Mouse (Mus musculus) adipocyte (in vitro differentiated cells): Measurements from ENCODE around the gene Rbms1.

Experiments used
- DNase-seq: peaks from one replicate; pipeline ENCODE4 v3.0.0-alpha.2; 2016; ENCODE audit warnings: low spot score

Gene Rbms1

GRCm38 (mm10) chr2:60755101-60755500 lies 207.9 kb downstream of the Rbms1 start:
- no peak for DNase-seq

DNA sequence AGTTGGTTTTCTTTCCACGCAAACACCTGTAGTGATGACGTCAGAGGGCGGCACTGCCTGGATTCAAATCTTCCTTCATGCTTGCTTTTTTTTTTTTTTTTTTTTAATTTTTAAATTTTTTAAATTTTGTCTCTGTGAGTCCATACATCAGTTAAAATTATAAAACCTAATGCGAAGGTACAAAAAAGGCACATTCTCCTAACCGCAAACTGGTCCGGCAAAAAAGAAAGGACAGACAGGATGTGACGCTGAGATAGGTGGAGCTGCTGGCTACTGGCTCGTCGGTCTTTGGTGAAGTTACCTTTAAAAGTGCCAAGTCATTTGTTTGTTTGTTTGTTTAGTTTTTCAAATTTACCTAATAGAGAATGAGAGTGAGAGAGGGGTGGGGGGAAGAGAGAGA lies 211.7 kb downstream of the Rbms1 start:
- no peak for DNase-seq

GRCm38 (mm10) chr2:60750591-60750990 lies 212.4 kb downstream of the Rbms1 start:
- DNase-seq = no peak

GRCm38 (mm10) chr2:60748585-60748984 lies 214.4 kb downstream of the Rbms1 start:
- DNase-seq = peak; percentile 40

- DNase-seq = peak; percentile 58
Observed at GRCm38 (mm10) chr2:60747590-60747989, 215.4 kb downstream of the Rbms1 start.

DNA sequence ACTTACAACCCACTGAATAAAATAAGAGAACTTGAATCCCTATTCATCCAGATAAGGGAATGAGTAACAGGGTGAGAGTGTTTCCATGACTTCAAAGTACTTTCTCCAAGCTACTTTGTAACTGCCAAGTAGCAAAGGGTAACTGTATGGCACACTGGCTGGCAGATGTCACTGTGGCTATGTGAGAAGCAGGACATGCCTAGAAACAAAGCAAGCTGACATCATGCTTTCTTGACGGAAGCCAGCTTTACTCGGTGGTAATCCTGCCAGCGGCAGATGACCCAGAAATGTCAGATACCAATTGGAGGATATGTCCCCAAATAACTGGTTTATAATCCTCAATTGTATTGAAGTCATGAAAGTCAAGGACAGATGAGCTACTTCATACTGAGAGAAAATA lies 218.3 kb downstream of the Rbms1 start:
- DNase-seq = peak; percentile 46

- no peak for DNase-seq
Observed at GRCm38 (mm10) chr2:60739389-60740137, 223.4 kb downstream of the Rbms1 start.

DNA sequence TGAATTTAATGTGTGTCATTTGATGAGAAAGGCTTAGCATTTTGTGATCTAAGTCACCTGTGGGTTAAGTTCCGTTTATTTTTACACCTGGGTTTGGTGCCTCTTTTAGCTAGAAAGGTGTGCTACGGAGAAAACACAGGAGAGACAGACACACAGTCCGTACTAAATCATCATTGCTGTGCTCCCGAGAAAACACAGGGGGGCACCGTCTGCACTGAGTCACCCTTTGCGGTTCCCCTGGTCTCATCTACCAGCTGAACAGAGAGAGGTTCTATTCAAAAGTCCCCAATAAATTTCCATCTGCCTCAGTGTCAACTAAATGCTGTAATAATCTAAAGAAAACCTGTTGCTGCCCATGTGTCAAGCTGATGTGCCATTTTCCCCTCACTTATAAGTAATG lies 232.1 kb downstream of the Rbms1 start:
- DNase-seq = no peak

- DNase-seq = no peak
Observed at GRCm38 (mm10) chr2:60730024-60730423, 233.0 kb downstream of the Rbms1 start.

DNA sequence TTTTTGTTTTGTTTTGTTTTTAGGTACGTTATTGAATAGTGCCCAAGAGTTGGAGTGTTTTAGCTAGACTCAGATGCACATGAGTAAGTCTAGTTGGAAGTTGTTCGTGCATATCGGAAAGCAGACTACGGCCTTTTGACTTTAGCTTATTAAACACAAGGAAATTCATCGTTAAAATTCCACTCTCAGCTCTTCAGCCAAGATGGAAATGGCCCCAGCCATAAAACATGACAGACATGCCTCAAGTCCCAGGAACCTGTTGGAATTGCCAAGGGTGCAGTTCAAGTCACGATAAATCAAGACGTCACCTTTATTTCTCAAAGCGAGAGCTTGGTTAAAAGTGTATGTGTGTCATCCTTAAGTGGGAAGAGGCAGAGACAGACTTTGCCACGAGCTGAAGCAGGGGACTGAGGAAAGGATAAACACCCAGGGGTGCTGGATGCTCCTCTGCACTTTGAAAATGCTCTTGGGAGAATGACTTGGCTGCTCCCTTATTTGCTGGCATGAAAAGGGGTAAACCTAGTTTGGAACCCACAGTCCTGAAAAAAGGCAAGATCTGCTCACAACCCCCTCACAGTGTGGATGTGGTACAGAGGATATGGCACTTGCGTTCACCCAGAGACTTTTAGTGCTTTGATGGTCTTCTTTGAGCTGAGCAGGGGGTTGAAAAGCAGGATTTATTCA lies 233.9 kb downstream of the Rbms1 start:
- no peak for DNase-seq

- DNase-seq = no peak
Observed at GRCm38 (mm10) chr2:60724660-60725059, 238.3 kb downstream of the Rbms1 start.

GRCm38 (mm10) chr2:60722967-60723366 lies 240.0 kb downstream of the Rbms1 start:
- peak; percentile 87 for DNase-seq

DNA sequence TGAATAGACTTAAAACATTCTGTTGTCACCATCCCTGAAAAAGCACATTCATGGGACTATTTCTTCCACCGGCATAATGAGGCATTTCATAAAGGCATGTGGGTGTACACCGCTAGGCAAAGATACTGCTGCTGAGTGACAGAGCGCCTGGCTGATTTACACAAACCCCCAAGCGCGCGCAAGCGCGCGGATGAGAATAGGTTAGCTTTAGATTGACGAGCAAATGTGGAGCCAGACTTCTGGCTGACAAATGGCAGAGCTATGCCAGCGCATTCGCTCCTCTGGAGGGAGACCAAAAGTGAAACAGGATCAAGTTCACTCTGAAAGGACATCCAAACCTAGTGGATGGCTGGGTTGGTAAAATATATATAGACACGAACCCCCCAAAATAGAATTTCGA lies 240.5 kb downstream of the Rbms1 start, which contains the start of gene Itgb6:
TSS of gene Itgb6 (minus strand) at position 130 of the 400 bp plus-strand sequence.
- peak; percentile 49 for DNase-seq

DNA sequence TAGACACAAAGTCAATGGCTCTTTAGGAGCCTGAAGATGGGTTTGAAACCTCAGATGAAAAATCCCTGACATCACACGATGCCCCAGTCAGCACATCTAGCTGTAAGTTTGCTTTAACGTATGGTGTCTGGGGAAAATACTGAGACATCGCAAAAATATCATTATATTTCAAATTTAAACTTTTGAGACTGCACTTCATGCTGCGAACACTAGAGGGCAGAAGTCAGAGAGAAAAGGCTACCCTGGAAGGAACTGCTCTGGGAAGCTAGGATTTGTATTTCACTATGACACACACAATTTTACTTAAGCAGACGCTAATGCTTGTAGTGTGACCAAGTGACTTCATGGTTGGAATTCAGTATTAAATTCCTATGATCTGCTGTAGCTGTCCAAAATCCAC lies 242.1 kb downstream of the Rbms1 start:
- DNase-seq = peak; percentile 67

DNA sequence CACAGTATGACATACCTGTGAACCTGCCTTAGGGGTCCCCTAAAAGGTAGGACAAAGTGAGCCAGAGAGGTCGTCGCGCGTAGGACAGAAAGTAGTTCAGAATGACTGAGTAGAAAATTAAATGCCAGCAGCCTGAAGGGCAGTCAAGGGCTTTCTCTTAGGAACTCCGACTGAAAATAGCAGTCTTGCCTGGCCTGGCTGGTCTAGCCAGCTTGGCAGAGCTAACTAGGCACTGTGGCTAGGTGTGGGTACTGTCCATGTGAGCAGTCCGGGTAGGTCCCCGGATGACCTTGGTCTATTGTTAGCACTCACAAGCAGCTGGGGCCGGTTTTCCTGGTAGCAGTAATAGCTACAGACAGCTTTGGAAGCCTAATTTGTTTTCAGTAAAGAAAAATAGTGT lies 242.8 kb downstream of the Rbms1 start:
- no peak for DNase-seq

DNA sequence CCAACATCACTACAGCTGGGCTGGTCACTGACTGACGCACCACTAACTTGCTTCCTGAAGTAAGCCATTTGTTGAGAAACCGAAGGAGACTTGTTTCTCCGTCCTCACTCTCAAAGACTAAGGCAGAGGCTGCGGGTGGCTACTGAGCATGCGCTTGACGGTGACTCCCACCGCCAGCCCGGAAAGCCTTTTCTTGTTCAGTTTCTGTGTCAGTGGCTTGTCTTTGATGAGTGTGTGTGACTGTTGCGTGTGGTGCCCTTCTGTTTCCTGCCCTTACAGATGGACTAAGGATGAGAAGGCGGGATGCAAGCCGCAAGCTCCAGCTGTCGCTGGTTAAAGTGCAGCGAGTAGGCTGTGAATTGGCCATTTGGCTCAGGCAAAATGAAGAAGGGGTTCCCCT lies 245.6 kb downstream of the Rbms1 start:
- DNase-seq = no peak

DNA sequence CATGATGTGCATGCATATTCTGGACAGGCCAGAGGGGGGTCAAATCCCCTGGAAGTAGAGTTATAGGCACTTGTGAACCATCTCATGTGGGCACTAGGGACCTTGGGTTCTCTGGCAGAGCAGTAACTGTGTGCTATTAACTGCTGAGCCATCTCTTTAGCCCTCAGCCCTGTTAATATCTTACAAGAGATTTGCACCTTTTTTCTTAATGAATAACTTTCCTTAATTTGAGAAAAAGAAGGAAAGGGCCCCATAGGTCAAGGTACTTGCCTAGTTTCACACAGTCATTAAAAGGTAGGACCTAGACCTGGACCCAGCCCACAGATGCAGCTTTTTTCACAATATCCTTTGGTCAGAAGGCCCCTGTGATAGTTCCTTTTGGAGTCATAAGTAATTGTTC lies 246.4 kb downstream of the Rbms1 start:
- DNase-seq = no peak

DNA sequence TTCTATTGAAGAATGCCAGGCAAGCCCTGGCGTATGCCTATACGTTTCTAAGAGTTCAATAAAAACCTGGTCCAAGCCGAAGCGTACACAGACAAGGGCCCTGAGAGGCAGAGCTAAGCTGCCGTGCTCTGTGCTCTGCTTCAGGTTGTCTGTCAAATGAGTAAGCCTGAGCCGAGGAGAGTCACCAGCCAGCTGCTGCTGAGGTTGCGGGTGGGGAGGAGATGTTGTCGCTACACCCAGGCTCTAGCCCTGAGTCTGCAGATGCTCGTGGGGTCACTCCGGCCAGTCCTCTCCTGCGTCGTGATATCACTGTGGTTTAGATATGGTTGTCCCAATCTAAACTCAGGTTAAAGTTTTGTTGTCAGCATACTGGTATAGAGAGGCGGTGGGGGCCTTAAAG lies 247.2 kb downstream of the Rbms1 start:
- no peak for DNase-seq

GRCm38 (mm10) chr2:60714971-60715502 lies 248.0 kb downstream of the Rbms1 start:
- DNase-seq = peak; percentile 53

GRCm38 (mm10) chr2:60714475-60714874 lies 248.5 kb downstream of the Rbms1 start:
- no peak for DNase-seq

DNA sequence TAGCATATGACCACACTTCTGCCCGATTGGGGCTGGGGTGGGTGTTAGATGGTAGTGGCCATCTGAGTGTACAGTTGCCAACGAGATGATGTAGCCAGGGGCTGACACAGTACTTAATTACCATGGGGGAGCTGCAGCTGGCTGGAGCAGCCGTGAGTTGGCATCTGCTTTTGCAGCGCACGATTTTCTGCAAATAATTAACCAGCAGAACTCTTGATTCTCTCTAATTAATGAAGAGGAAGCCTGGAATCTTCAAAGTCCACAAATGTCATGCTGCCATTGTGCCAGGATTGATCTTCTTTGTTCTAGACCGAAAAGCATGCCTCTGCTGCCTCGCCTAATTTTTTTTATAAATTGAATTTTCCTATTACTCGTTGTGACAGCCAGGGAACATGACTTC lies 249.1 kb downstream of the Rbms1 start:
- DNase-seq = no peak

DNA sequence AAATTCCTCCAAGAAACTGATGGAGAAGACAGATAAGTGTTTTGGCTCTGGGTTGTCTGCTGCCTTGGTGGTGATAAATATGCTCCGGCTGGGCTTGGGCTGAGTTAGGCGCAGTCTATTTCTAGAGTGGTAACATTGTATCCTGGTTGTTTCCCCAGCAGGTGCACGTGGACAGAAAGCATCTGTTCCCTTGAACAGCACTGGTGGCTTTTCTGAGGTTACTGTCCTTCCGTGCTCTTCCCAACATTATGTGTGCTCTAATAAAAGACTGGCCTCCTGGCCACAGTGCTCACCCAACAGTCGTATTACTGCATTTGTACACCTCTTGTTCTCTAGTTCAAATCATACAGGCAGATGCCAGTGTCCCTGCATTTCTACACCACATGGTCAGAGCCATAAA lies 250.1 kb downstream of the Rbms1 start:
- DNase-seq = no peak

GRCm38 (mm10) chr2:60712483-60712882 lies 250.5 kb downstream of the Rbms1 start:
- no peak for DNase-seq
